Mouse (Mus musculus): ENCODE data around the gene Pde5a.

The Pde5a gene

DNA sequence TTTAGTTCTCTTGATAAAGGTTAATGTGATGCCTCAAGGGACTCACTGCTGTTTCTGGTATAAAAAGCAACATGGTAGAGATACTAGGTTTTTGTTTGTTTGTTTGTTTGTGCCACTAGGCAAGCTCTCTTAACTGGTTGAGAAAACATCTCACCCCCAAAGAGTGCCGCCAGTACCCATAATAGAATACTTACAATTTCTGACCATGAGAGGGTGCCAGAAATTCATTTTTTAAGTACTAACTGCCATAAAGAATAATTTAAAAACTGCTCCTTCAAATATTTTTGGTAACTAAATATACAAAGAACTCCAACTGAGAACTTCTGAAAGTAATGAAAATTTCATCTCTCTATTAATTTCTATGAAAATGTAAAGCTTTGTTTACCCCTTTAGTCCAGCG, 131.1 kb downstream of the Pde5a start:
- DNase-seq, result peak; percentile 14

DNA sequence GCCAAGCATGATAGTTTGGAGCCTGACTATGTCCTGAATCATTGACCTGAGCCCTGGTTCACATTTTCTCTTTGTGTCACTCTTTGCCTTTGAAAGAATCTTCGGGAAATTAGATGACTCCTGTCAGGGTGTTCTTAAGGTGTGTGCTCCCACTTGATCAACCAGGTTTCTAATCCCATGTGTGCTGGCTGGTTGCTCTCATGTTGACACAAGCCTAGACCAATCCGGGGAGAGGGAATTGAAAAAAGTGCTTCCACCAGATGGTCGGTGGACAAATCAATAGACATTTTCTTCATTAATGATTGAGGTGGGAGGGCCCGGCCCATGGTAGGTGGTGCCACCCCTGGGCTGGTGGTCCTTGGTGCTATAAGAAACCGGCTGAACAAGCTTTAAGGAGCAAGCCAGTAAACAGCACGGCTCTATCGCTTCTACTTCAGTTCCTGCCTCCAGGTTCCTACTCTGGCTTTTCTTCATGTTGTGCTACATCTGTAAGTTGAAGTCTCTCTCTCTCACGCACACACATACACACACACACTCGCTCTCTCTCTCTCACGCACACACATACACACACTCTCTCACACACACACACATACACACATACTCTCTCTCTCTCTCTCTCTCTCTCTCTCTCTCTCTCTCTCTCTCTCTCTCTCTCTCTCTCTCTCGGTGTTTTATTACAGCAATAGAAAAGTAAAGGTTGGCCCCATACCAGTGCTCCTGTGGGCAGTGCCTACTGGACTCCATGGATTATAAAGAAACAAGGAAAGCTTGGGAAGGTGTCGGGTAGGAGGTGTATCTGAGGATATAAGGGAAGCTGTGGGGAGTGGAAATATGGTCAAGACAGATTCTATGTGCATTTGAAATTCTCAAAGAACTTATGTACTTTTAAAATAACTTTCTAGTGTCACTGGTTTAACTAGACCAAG, 132.1 kb downstream of the Pde5a start:
- peak; percentile 68 for DNase-seq

DNA sequence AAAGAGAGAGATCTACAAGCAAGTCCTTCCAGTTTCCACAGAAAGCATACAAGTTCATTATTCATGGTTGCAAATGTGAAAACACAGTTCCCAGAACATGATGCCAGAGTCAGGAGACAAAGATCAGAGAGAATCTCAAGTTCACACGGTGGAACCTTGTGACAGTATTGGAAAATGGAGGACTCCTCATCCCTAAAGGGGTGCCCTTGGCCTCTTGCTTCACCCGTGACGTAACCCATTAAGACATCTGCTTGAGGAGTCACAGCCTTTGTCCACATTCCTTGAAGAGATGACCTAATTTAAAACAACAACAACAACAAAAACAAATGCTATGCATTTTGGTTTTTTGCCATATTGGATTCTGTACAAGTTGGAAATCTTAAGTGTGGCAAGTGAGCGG, 136.3 kb downstream of the Pde5a start:
- peak; percentile 71 for DNase-seq

DNA sequence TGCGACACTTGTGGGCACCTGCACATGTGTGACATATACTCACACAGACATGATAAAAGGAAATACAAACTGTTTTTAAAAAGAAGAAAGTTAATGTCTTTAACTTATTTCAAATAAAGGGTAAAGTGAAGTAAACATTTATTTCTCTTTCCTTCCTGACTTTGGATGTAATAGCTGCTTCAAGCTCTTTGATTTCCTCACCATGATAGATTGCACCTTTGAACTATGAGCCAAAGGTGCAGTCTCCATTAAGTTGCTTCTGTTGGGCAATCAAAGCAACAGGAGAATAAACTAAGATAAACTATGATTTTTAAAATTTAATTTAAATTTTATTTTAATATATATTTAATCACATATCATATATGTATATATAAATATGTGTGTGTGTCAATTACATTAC, 139.5 kb downstream of the Pde5a start:
- DNase-seq, result no peak

DNA sequence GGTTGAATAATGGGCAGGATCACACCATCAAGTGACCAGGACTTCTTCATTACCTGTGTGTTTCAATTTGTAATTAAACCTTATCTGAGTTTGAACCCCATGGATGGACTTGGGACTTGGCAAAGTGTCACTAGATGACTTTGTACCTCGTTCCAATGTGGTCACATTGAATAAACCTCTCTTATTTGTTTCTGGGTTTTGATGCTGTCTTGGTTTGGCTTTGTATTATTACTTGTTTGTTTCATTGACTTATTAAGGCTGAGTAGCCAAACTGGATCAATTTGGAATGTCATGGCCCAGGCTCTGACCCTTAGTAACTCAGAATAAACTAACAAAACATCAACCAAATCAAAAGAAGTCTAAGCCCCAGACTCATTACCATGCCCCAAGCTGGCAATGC, 142.8 kb downstream of the Pde5a start:
- peak; percentile 57 for DNase-seq

DNA sequence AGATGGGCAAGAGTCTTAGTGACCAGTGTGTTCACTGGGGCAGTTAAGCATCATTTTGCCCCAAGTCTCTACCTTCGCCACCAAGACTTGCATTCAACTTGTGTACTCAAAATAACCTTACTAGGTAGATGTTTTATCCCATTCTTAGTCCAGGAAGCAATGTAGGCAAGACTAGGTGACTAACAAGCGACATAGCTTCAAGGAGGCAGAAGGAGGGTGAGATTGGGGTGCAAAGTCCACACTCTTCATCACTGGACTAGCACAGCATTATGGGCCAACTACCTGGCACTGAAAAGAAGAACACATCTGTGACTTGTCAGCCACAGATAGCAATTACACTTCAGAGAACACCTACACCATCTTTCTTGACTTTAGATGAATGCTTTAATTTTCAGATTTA, 148.1 kb downstream of the Pde5a start:
- DNase-seq, result peak; percentile 64

DNA sequence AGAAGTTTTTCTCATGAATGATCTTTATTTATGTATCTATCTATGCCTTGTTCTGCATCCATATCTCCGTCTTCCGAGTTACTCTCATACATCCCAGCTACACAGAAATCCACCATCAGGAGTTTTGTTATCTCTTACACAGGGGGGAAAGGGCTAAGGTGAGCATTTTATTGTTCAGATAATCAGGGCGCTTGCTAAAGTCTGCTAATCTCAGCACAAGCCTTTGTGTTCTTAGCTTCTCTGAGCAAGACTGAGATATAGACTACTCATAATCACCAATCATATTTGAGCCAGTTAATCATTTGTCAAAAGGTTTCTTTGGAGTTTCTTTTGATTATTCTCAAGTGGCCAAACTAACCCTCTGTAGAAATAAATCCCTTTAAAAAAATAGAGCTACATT, 148.8 kb downstream of the Pde5a start:
- no peak for DNase-seq

DNA sequence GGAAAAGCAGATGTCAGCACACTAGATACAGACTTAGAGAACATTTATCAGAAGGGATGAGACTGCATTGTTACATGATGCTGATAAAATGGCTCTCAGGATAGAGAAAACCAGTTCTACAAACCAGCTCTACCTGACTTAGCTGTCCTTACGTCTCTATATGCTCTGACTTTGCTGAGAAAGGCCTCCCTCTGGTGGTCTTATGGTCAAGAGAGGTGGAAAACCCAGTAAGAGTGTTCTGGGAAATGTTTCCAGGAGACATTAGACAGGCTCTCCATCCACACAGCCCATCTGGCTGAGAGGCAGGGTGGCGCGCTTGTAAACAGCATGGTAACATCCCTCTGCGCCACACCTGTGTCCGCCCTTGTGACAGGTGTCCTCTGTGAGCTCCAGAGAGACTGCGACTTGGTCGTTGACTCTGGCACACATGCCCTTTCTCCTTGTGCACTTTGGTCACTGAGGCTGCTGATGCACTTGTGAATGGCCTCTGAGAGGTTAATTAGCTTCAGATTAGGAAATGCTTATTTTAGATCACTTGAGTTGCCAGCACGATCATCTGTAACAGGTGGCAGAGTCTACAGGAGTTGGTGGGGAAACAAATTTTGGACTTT, 150.1 kb downstream of the Pde5a start:
- peak; percentile 79 for DNase-seq

DNA sequence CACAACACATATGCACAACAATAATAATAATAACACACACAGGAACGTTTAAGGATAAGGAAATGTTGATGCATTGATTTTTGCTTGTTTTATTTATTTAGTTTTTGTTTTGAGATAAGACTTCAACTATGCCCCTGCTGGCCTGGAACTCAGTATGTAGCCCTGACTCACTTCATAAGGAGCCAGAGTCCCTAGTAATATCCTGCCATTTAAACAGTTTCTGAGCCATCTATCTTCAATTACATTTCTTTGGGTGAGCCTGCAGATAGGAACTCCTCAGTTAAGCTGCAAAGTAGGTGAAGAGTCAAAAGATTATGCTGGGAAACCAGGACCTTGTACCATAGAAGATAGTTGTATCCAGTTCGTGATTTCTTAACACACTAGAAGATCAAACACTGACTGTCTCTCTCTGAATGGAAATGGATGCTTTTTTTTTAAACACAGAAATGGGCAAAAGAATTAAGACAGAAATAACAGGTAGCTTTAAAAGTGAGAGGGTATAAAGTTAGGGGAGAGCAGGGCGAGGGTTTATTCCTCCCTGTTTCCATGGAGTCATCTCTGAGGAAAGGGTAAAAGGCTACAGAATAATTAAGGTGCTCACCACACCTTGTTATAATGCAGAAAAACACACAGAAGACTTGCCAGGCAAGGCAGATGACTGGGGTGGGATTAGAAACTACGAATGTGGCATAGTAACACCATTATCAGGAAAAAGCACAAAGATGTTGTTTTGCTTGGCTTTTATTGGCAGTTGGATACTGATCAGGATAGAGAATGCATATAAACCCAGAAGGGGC, 159.0 kb downstream of the Pde5a start:
- DNase-seq, result peak; percentile 43

DNA sequence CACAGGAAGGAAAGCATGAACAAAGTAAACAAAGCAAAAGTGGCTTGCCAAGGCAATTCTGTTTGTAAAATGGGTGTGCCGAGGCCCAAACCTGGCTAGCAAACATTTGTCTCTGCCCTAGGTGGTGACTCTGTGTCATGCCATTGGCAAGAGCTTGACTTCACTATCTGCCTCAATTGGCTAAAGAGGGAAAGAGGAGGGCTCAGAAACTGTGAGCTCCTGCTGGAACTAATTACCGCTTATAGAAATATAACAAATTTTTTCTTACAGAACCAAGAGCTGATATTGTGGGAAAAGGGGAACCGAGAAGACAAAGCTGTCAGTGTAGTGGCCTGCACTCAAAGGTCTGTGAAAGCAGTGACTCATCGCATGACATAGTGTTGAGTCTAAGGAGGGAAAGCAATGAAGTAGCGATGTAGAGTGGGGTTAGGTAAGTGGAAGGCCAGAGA, 159.6 kb downstream of the Pde5a start:
- peak; percentile 89 for DNase-seq

DNA sequence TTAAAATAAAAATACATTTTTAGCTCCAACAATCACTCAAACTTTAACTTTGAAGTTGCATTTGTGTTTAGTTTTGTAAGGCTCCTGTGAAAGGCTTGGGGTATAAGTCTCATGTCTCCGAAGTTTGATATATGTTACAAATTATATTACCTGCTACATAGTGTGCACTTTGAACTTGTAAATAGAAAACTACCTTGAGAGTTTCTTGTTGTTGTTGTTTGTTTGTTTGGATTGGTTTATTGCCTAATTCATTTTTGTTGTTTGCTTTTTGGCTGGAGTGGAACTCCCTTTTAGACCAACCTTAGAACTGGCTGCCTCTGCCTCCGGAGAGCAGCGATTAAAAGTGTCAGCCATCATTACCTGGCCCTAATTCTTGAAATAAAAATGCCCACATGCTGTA, 166.0 kb downstream of the Pde5a start, which contains the start of gene Fabp2:
Fabp2 (plus strand) TSS at position 301 of the 400 bp plus-strand sequence.
- DNase-seq, result no peak

DNA sequence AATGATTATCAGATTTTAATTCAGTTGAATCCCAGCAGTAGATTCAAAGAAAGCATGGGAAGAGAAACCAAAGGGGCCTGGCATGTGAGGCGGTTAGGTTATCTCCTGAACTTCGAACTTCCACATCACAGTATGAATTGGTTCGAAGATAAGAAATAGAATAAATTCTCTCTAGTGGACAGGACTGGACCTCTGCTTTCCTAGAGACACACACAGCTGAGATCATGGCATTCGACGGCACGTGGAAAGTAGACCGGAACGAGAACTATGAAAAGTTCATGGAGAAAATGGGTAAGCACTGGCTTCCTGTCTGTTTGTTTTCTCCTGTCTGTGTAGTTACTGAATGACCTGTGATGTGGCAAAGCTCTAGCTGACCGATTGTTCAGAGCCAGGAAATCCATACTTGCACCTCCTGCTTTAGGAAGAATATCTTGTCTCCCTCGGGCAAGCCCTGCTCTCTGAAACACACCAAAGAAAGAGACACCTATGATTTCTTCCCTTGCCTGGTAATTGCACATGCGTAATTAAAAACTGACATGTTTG, 166.5 kb downstream of the Pde5a start:
- no peak for DNase-seq

DNA sequence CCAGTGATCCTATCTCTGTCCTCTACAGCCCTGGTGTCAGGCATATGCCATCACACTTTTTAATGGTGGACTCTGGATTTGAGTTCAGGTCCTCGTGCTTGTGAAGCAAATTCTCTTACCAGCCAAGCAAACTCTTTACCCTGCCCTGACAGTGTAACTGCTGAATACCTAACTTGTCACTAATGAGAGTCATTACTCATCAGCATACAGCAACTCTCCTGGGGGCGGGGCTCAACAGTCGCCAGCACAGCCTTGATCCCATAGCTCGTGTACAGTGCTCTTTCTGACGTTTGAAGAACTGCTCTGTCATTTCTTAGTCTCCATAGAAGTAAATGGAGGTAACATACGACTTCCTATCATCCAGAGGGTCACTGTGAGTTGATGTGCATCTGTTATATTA, 169.5 kb downstream of the Pde5a start:
- DNase-seq, result no peak

DNA sequence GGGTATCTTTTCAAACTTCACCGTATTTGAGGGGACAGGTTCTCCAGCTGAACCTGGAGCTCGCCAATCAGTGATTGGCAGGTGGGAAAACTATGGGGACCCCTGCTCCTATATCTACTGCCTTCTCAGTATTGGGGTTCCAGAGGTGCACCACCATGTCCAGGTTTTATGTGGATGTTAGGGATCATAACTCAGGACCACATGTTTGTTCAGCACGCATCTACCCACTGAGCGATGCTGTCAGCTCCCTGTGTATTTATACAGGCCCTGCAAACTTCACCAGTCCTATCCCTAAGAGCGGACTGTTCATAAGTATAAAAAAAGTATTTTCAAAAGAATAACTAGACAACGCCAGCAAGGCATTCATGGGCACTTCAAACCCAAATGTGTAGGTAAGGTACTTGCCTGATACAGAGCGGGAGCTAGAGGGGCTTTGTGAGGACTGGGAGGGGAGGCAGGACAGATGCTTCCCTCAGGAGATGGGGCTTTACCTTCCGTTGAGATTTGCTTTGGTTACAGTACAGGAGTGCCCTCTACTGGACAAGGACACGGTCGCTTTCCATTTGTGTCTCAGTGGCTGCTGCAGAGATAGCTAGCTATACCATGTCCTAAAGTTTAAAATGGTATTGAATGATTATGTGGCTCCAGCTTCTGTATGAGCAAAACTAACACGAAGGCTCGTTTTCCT, 175.1 kb downstream of the Pde5a start:
- DNase-seq, result no peak

DNA sequence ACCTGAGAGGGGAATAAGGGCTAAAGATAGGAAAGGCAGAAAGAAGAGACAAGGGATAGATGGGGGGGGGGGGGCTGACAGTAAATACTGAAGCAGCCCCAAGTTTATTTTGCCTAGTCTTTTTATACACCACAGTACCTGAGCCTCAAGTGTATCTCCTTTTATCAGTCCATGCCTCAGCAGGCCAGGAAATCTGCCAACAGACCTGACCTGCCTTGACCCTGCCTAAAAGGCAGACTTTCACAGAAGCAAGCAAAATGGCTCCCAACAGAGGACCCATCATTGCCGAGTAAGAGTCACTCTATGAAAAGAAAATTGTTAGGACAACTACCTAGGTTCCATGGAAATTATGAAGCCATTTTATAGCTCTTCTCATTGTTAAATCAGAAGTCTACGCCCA, 179.1 kb downstream of the Pde5a start:
- no peak for DNase-seq
